Mouse (Mus musculus): ENCODE results near the gene Cep135.

Cep135 gene

DNA sequence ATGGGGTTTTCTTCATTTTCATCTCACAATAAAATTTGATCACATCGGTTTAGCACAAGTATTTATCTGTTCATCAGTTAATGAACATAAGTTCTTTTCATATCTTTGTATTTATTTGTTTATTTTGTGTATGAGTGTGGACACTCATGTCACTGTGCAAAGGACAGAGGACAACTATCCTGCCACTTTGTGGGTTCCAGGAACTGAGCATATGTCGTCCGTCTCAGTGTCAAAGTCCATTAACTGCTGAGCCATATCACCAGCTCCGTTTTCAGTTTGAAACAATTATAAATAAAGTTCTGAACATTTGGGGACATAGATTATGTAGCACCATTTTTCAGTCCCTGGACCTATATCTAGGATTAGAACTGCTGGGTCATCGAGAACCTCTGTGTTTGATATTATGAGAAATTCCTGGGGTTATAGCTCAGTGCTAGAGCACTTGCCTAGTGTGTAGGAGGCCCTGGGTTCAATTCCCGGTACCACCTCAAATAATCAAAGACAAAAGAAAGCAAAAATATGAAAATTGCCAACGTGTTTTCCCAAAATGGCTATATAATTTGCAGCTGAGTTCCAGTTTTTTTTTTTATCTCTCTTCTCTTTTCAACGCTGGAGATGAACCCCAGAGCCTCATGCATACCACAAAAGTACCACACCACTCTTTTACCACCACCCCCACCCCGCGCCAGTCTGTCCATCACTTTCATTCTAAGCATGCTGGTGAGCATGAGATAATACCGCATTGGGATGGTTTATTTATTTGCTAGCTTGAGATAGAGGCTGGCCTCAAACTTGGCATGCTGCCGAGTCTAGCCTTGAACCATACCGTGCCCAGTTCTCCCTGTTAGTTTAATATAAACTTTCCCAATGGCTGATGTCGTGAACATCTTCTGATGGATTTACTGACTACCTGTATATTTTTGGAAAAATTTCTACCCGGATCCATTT lies 96.4 kb downstream of the Cep135 start:
- DNase-seq (ENCODE audit: low read depth), result peak; percentile 64

GRCm38 (mm10) chr5:76687961-76688600 lies 99.6 kb downstream of the Cep135 start:
- DNase-seq (ENCODE audit: low read depth), result no peak

DNA sequence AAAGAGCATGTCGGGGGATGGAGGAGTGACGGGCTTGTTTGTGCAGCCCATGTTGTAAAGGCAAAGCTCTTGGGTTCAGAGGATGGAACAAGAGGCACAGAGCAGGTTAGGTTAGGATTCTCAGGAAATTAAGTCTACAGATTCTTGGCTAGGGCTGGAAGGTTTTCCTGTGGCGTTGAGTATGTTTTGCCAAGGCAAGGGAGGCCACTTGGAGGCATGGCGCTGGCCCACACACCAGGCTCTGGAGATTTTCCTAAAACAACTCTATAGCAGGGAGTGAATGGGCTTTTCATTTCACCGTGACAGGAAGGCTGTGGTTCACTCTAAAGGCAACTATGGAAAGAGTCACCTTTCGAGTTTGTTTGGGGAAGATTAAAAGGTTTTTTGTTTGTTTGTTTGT lies 100.1 kb downstream of the Cep135 start:
- DNase-seq (ENCODE audit: low read depth), result no peak

DNA sequence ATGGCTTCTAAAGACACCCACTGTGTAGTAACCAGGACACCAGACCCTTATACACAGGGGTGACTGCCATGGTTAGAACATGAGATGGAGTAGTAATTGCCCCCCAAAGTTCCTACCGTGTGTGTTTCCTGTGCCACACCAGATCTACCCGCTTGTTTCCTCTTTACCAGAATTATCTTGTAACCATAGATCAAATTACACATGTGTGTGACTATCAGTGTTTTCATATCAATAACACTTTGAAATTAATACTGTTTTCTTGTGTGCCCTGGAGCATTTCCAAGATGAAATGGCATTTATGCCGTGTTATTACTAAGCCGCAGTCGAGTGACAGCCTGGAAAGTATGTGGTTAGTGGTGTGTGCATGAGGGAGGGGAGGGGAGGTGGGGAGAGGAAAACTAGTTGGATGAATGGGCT lies 101.7 kb downstream of the Cep135 start:
- no peak for DNase-seq (ENCODE audit: low read depth)

GRCm38 (mm10) chr5:76691251-76691650 lies 102.8 kb downstream of the Cep135 start:
- no peak for DNase-seq (ENCODE audit: low read depth)

GRCm38 (mm10) chr5:76691706-76692424 lies 103.4 kb downstream of the Cep135 start:
- no peak for DNase-seq (ENCODE audit: low read depth)

Data from c-Kit-positive CD71-positive TER-119-negative erythroid progenitor cells, embryonic 14.5 days (primary cell).